Mouse (Mus musculus) CH12.LX (cell line): ENCODE results near the gene Mul1. TPM values are rescaled to one million over a fixed set of nuclear protein-coding genes. Genes with fewer than 3 reads are reported as not detected.

Experiments used
- DNase-seq: peaks from one replicate; pipeline ENCODE4 v3.0.0-alpha.2; 2013; ENCODE audit errors: extremely low read depth
- H3K27ac ChIP-seq: 2 replicates; pipeline ENCODE4 v1.5.1; 2012; ENCODE audit warnings: low read depth, mild to moderate bottlenecking, control low read depth, moderate library complexity; ENCODE audit not compliant: insufficient read depth
- H3K27me3 ChIP-seq: replicated peaks from 2 replicates; pipeline ENCODE3; 2012; ENCODE audit warnings: inconsistent platforms
- H3K36me3 ChIP-seq, 2 experiments: replicated peaks in 1 of 2; 2 replicates each; pipeline versions ENCODE3 to v1.6.1; 2012; ENCODE audit warnings: inconsistent platforms in 1 of 2, low read length in 1 of 2, mild to moderate bottlenecking in 1 of 2, mixed read lengths in 1 of 2, moderate library complexity in 1 of 2; ENCODE audit not compliant: control insufficient read depth in 1 of 2, insufficient read depth in 1 of 2
- H3K4me1 ChIP-seq, 2 experiments: 2 replicates each; pipeline ENCODE4 v1.6.1; 2012; ENCODE audit warnings: inconsistent platforms in 1 of 2, moderate library complexity in 1 of 2; ENCODE audit not compliant: insufficient read depth in 2 of 2, control insufficient read depth in 1 of 2
- H3K4me2 ChIP-seq: 2 replicates; pipeline ENCODE4 v1.6.1; 2012; ENCODE audit warnings: low read depth, mild to moderate bottlenecking, control low read depth; ENCODE audit not compliant: poor library complexity, insufficient read depth, severe bottlenecking
- H3K4me3 ChIP-seq, 3 experiments: fragments of 150-350 bp in 1 of 3; sonication (generic) in 1 of 3; replicated peaks in 1 of 3; 2 replicates each; pipeline versions ENCODE3 to v1.5.1; 2011 to 2012; ENCODE audit warnings: low read depth in 2 of 3, low read length in 2 of 3, mild to moderate bottlenecking in 2 of 3, moderate library complexity in 2 of 3, control low read depth in 1 of 3, improper control_type of control experiment in 1 of 3, inconsistent platforms in 1 of 3, mixed read lengths in 1 of 3; ENCODE audit not compliant: poor library complexity in 1 of 3
- H3K79me2 ChIP-seq: replicated peaks from 2 replicates; pipeline ENCODE4 v1.6.1; 2012; ENCODE audit warnings: mild to moderate bottlenecking, moderate library complexity; ENCODE audit not compliant: control insufficient read depth, poor library complexity, insufficient read depth, severe bottlenecking; ENCODE audit errors: extremely low read depth
- H3K9ac ChIP-seq: 2 replicates; pipeline ENCODE4 v1.6.1; 2012; ENCODE audit warnings: low read depth, mild to moderate bottlenecking, control low read depth, moderate library complexity; ENCODE audit not compliant: insufficient read depth
- H3K9me3 ChIP-seq: replicated peaks from 2 replicates; pipeline ENCODE3; 2012; ENCODE audit warnings: low read length, inconsistent platforms, mixed read lengths
- BHLHE40 ChIP-seq: IDR thresholded peaks from 2 replicates; pipeline ENCODE4 v1.6.1; 2011; ENCODE audit warnings: mild to moderate bottlenecking, low read depth, low read length, improper control_type of control experiment
- CHD2 ChIP-seq: IDR thresholded peaks from 2 replicates; pipeline ENCODE4 v1.6.1; 2011; ENCODE audit warnings: low read length, improper control_type of control experiment
- ELF1 ChIP-seq: IDR thresholded peaks from 2 replicates; pipeline ENCODE4 v1.6.1; 2014; ENCODE audit warnings: low read depth, mild to moderate bottlenecking, inconsistent platforms, low read length, improper control_type of control experiment
- EP300 ChIP-seq: IDR thresholded peaks from 2 replicates; pipeline ENCODE4 v1.6.1; 2011; ENCODE audit warnings: low read length, improper control_type of control experiment
- KAT2A ChIP-seq: IDR thresholded peaks from 2 replicates; pipeline ENCODE4 v1.6.1; 2012; ENCODE audit warnings: low read length, improper control_type of control experiment, inconsistent platforms; ENCODE audit not compliant: insufficient replicate concordance
- MAFK ChIP-seq: IDR thresholded peaks from 2 replicates; pipeline ENCODE4 v1.6.1; 2011; ENCODE audit warnings: low read length, improper control_type of control experiment; ENCODE audit not compliant: insufficient replicate concordance
- MAZ ChIP-seq: IDR thresholded peaks from 2 replicates; pipeline ENCODE4 v1.6.1; 2012; ENCODE audit warnings: low read depth, mild to moderate bottlenecking, inconsistent platforms, low read length, improper control_type of control experiment, moderate library complexity
- MEF2A ChIP-seq: IDR thresholded peaks from 2 replicates; pipeline ENCODE4 v1.6.1; 2014; ENCODE audit warnings: low read depth, mild to moderate bottlenecking, inconsistent platforms, low read length, improper control_type of control experiment, borderline replicate concordance
- MYC ChIP-seq: IDR thresholded peaks from 2 replicates; pipeline ENCODE4 v1.6.1; 2011; ENCODE audit warnings: low read depth, mild to moderate bottlenecking, improper control_type of control experiment, low read length
- NELFE ChIP-seq: IDR thresholded peaks from 2 replicates; pipeline ENCODE4 v1.6.1; 2011; ENCODE audit warnings: low read depth, low read length, improper control_type of control experiment
- RCOR1 ChIP-seq: conservative IDR thresholded peaks from 2 replicates; pipeline ENCODE4 v1.6.1; 2012; ENCODE audit warnings: low read depth, mild to moderate bottlenecking, inconsistent platforms, low read length, improper control_type of control experiment
- TCF12 ChIP-seq: IDR thresholded peaks from 2 replicates; pipeline ENCODE4 v1.6.1; 2014; ENCODE audit warnings: low read depth, mild to moderate bottlenecking, inconsistent platforms, low read length, improper control_type of control experiment
- ZKSCAN1 ChIP-seq: IDR thresholded peaks from 2 replicates; pipeline ENCODE4 v1.6.1; 2012; ENCODE audit warnings: low read depth, inconsistent platforms, low read length, improper control_type of control experiment, borderline replicate concordance
- ZMIZ1 ChIP-seq: IDR thresholded peaks from 2 replicates; pipeline ENCODE4 v1.6.1; 2012; ENCODE audit warnings: low read depth, mild to moderate bottlenecking, inconsistent platforms, low read length, improper control_type of control experiment
- dilution Hi-C: fragments of 300-500 bp; cut with MboI; formaldehyde crosslinking; loops from 2 replicates; pipeline ENCODE4 v1.14.3; 2020; ENCODE audit warnings: low sequenced_read_pairs; ENCODE audit not compliant: extremely low pct_unique_long_range_greater_than_20kb, extremely low pct_ligation_motif_present
- in situ Hi-C: fragments of 300-500 bp; cut with MboI; formaldehyde crosslinking; loops from 3 replicates; pipeline ENCODE4 v1.14.3; 2019; ENCODE audit warnings: low sequenced_read_pairs, low pct_ligation_motif_present, low pct_unique_long_range_greater_than_20kb, mixed read lengths
- polyA plus RNA-seq: library from polyadenylated mRNA; unstranded; fragments of >175 nt; gene quantifications from 2 replicates; pipeline ENCODE4 v1.2.1, GENCODE M21; 2012; ENCODE audit warnings: low read depth; ENCODE audit not compliant: insufficient read length
- total RNA-seq, 2 experiments: library from RNA; depleted of rRNA; stranded (reverse); fragments of 300-350 nt in 1 of 2; fragments of >200 nt in 1 of 2; gene quantifications; 2 replicates each; pipeline ENCODE4 v1.2.3; 2012 to 2014

Gene Mul1
- total and polyA plus RNA-seq, 3 experiments: 10.2 to 20.2 (median 12.3) TPM

- Histone ChIP-seq H3K9me3 (peaks cover 10% of the 10 kb centered on the region), H3K36me3 (no peaks in the 10 kb centered on the region), H3K27me3 (peaks cover 91% of the 10 kb centered on the region), H3K4me1 (no peaks in the 10 kb centered on the region), H3K9ac (no peak overlapping the region), H3K4me3 (no peak overlapping the region), H3K27ac (no peak overlapping the region), H3K4me2 (no peak overlapping the region), H3K79me2 (no peaks in the 10 kb centered on the region)
- dilution Hi-C loops (no loop called here), in situ Hi-C loops (no loop called here)
- DNase-seq: no peak
- no peak for TF ChIP-seq MYC
Observed at GRCm38 (mm10) chr4:138471241-138471640, 36.8 kb downstream of the Mul1 start.

- no peaks in the 10 kb centered on the region for H3K4me1 ChIP-seq
- DNase-seq: no peak
- peaks cover 91% of the 10 kb centered on the region for H3K27me3 ChIP-seq
- H3K27ac ChIP-seq: no peak overlapping the region
- H3K79me2 ChIP-seq: no peaks in the 10 kb centered on the region
- H3K9ac ChIP-seq: no peak overlapping the region
- no peak for TF ChIP-seq CHD2
- TF ChIP-seq NELFE: no peak
- TF ChIP-seq KAT2A: no peak
- TF ChIP-seq BHLHE40: no peak
- in situ Hi-C loops (no loop called here), dilution Hi-C loops (no loop called here)
- H3K36me3 ChIP-seq: no peaks in the 10 kb centered on the region
- no peak overlapping the region for H3K4me3 ChIP-seq
- H3K9me3 ChIP-seq: peaks cover 7% of the 10 kb centered on the region
- no peak overlapping the region for H3K4me2 ChIP-seq
Observed at GRCm38 (mm10) chr4:138479595-138479994, 45.1 kb downstream of the Mul1 start.

DNA sequence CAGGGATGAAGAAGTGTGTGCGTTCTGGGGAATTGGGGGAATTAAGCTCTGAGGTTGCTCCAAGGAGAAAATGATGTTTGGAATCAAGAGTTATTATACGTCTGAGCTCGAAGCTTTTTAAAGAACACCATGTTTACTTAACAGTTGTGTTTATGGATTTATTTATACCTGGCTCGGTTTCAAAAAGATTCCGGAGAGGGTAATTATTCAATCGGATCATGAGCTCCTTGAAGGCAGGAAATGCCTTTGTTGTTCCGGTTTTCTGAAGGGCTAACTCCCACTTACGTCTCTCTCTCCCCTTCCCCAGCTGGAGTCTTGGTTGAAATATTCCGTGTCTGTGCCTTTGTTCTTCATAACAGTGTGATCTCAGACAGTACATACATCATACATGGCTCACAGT is 46.5 kb downstream of the Mul1 start:
- Histone ChIP-seq H3K36me3 (no peaks in the 10 kb centered on the region), H3K4me1 (no peaks in the 10 kb centered on the region), H3K27ac (no peak overlapping the region), H3K4me3 (no peak overlapping the region), H3K9ac (no peak overlapping the region), H3K27me3 (peaks cover 88% of the 10 kb centered on the region), H3K4me2 (no peak overlapping the region), H3K79me2 (no peaks in the 10 kb centered on the region), H3K9me3 (peaks cover 7% of the 10 kb centered on the region)
- TF ChIP-seq MEF2A (no peak), TCF12 (no peak), ZMIZ1 (no peak), CHD2 (no peak), ZKSCAN1 (no peak), MAFK (no peak), ELF1 (no peak), MAZ (no peak), MYC (no peak), NELFE (no peak), RCOR1 (no peak), EP300 (no peak)
- dilution Hi-C loops (no loop called here), in situ Hi-C loops (no loop called here)
- DNase-seq: no peak
